Mouse (Mus musculus): Measurements from ENCODE around the gene Nck2. TPM values are rescaled to one million over a fixed set of nuclear protein-coding genes. Genes with fewer than 3 reads are reported as not detected.
"Not testable (repeated sequence)": the region's sequence is repeated elsewhere in the genome, so short reads cannot be mapped to it uniquely, and the experiment has no call there.

Nck2 gene
- total and polyA plus RNA-seq, 3 experiments = 11.7 to 15.3 (median 11.9) TPM

- Histone ChIP-seq H3K4me3 (no peak overlapping the region), H3K9ac (ENCODE audit: low read depth, low read length) (no peak overlapping the region), H3K27ac (no peak overlapping the region), H3K4me1 (ENCODE audit: control insufficient read depth, insufficient read depth, low read length) (peaks cover 7% of the 10 kb centered on the region), H3K79me2 (replicated peaks; ENCODE audit: control insufficient read depth, insufficient read depth, low read length) (peaks cover 4% of the 10 kb centered on the region; the same call in 1 of the 2 replicates), H3K27me3 (ENCODE audit: control insufficient read depth, insufficient read depth, low read length) (no peaks in the 10 kb centered on the region), H3K36me3 (ENCODE audit: control insufficient read depth, insufficient read depth, low read length) (peaks cover 20% of the 10 kb centered on the region)
- TF ChIP-seq EP300 (IDR thresholded peaks at IDR 0.05; ENCODE audit: insufficient read depth, low read depth, low read length) = no peak
- no peak for TF ChIP-seq POLR2A (IDR thresholded peaks at IDR 0.05; ENCODE audit: insufficient read depth, low read depth, low read length)
- TF ChIP-seq CTCF (IDR thresholded peaks at IDR 0.05) = no peak
- DNase-seq = no peak
- WGBS = 66% methylated on average over 4 of the region's 4 CpGs
- intact Hi-C loops (cut with DNase I) = loop anchor here (5.0 kb wide), 1 partner anchor 238 kb away; no protein-coding TSS in a partner anchor
Measured at GRCm38 (mm10) chr1:43539689-43540380, 95.5 kb downstream of the Nck2 start.

DNA sequence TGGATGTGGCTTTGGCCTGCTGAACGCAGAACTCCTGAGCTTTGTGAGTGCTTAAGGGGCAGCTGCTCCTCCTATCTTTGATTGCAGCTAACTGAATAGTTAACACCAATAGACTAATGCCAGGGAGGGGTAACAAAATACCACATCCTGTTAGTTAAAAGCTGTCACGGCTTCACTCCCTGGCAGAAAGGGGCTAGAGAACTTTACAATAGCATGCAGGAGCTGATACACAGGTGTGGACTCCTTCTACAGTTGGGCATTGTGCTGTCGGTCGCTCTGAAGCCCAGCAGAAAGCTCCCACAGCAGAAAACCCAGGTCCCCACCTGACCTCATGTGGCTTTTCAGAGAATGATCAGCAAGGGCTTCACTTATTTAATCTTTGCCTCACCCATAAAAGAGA, 98.0 kb downstream of the Nck2 start:
- Histone ChIP-seq H3K4me1 (ENCODE audit: control insufficient read depth, insufficient read depth, low read length) (peaks cover 3% of the 10 kb centered on the region), H3K27me3 (ENCODE audit: control insufficient read depth, insufficient read depth, low read length) (no peaks in the 10 kb centered on the region), H3K27ac (no peak overlapping the region), H3K4me3 (no peak overlapping the region), H3K79me2 (replicated peaks; ENCODE audit: control insufficient read depth, insufficient read depth, low read length) (peaks cover 4% of the 10 kb centered on the region; the same call in 1 of the 2 replicates), H3K9ac (ENCODE audit: low read depth, low read length) (no peak overlapping the region), H3K36me3 (ENCODE audit: control insufficient read depth, insufficient read depth, low read length) (peaks cover 8% of the 10 kb centered on the region; the same call in 1 of the 2 replicates)
- intact Hi-C loops (cut with DNase I) = no loop called here
- TF ChIP-seq POLR2A (IDR thresholded peaks at IDR 0.05; ENCODE audit: insufficient read depth, low read depth, low read length) (no peak), CTCF (IDR thresholded peaks at IDR 0.05) (0 out of 2 replicates have a peak, but pooled peaks have one; percentile 13), EP300 (IDR thresholded peaks at IDR 0.05; ENCODE audit: insufficient read depth, low read depth, low read length) (no peak)
- DNase-seq = no peak
- WGBS = 71% methylated on average over 4 of the region's 4 CpGs

DNA sequence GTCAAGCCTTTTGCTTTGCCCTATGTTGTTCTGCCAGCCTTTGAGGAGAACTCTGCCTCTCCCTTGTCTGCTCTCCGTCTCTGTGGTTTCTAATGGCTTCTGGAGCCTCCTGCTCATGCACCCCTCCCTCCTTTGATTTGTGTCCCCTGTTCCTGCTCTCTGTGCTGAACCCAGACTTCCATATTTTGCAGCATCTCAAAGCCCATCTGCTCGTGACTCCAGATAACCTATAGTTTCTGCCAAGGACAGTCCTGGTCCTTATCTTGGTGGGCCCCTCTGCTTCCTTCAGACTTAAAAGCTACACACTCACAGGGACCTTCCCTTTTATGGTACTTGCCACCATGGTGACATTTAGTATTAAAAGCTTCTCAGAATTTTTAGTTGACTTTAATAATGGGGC, 103.3 kb downstream of the Nck2 start:
- H3K27me3 ChIP-seq (ENCODE audit: control insufficient read depth, insufficient read depth, low read length) = no peaks in the 10 kb centered on the region
- no peak overlapping the region for H3K9ac ChIP-seq (ENCODE audit: low read depth, low read length)
- H3K79me2 ChIP-seq (replicated peaks; ENCODE audit: control insufficient read depth, insufficient read depth, low read length) = peaks cover 2% of the 10 kb centered on the region; the same call in 1 of the 2 replicates
- no peak overlapping the region for H3K4me3 ChIP-seq
- H3K36me3 ChIP-seq (ENCODE audit: control insufficient read depth, insufficient read depth, low read length) = no peaks in the 10 kb centered on the region
- intact Hi-C loops (cut with DNase I) = no loop called here
- H3K4me1 ChIP-seq (ENCODE audit: control insufficient read depth, insufficient read depth, low read length) = no peaks in the 10 kb centered on the region
- WGBS = 85% methylated on average over 2 of the region's 2 CpGs
- TF ChIP-seq EP300 (IDR thresholded peaks at IDR 0.05; ENCODE audit: insufficient read depth, low read depth, low read length) (no peak), CTCF (IDR thresholded peaks at IDR 0.05) (no peak), POLR2A (IDR thresholded peaks at IDR 0.05; ENCODE audit: insufficient read depth, low read depth, low read length) (no peak)
- no peak overlapping the region for H3K27ac ChIP-seq
- DNase-seq = no peak

DNA sequence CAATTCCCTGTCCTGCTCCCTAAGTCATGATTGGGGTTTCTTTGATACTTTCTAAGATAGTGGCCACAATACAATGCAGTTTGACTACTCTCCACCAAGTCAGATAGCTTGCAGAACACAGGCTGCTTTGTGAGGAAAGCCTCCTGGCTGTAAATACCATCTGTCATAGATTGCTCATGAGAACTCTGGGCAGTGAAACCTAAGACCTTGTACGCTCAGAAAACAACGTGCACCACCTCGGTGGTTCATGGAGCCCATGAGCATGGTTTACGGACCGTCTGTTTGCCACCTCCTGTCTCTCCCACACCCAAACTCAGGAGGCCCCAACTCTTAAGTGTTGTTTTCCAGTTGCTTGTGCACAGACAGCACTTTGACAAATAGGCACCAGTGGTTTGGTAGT, 104.4 kb downstream of the Nck2 start:
- DNase-seq = no peak
- H3K27ac ChIP-seq = no peak overlapping the region
- TF ChIP-seq CTCF (IDR thresholded peaks at IDR 0.05) (no peak), POLR2A (IDR thresholded peaks at IDR 0.05; ENCODE audit: insufficient read depth, low read depth, low read length) (no peak), EP300 (IDR thresholded peaks at IDR 0.05; ENCODE audit: insufficient read depth, low read depth, low read length) (no peak)
- H3K36me3 ChIP-seq (ENCODE audit: control insufficient read depth, insufficient read depth, low read length) = no peaks in the 10 kb centered on the region
- no peaks in the 10 kb centered on the region for H3K4me1 ChIP-seq (ENCODE audit: control insufficient read depth, insufficient read depth, low read length)
- peaks cover 2% of the 10 kb centered on the region; the same call in 1 of the 2 replicates for H3K79me2 ChIP-seq (replicated peaks; ENCODE audit: control insufficient read depth, insufficient read depth, low read length)
- no peak overlapping the region for H3K9ac ChIP-seq (ENCODE audit: low read depth, low read length)
- no peaks in the 10 kb centered on the region for H3K27me3 ChIP-seq (ENCODE audit: control insufficient read depth, insufficient read depth, low read length)
- no peak overlapping the region for H3K4me3 ChIP-seq
- intact Hi-C loops (cut with DNase I) = no loop called here
- 83% methylated on average over 5 of the region's 5 CpGs for WGBS

DNA sequence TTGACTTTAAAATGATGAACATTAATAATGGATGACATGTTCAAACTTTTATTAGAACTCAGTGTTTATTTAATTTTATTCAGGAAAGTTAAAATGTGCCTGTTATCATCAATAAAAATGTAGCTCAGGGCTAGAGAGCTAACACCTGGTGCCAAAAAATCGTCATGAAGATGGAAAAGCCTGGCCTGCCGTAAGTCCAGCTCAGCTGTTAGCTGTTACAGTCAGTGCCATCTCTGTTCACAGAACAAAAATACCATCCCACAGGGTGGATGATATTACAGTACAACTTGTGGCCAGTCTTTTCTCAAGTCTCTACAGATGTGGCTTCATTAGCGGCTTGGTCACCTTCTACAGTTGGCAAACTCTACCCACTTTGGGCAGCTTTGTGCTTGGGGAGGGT, 106.1 kb downstream of the Nck2 start:
- intact Hi-C loops (cut with DNase I) = no loop called here
- no peak for DNase-seq
- Histone ChIP-seq H3K4me1 (ENCODE audit: control insufficient read depth, insufficient read depth, low read length) (no peaks in the 10 kb centered on the region), H3K36me3 (ENCODE audit: control insufficient read depth, insufficient read depth, low read length) (no peaks in the 10 kb centered on the region), H3K27me3 (ENCODE audit: control insufficient read depth, insufficient read depth, low read length) (no peaks in the 10 kb centered on the region), H3K27ac (no peak overlapping the region), H3K4me3 (no peak overlapping the region), H3K79me2 (replicated peaks; ENCODE audit: control insufficient read depth, insufficient read depth, low read length) (peaks cover 2% of the 10 kb centered on the region; the same call in 1 of the 2 replicates), H3K9ac (ENCODE audit: low read depth, low read length) (no peak overlapping the region)
- TF ChIP-seq CTCF (IDR thresholded peaks at IDR 0.05) (no peak), EP300 (IDR thresholded peaks at IDR 0.05; ENCODE audit: insufficient read depth, low read depth, low read length) (no peak), POLR2A (IDR thresholded peaks at IDR 0.05; ENCODE audit: insufficient read depth, low read depth, low read length) (no peak)
- WGBS = 90% methylated on average over 3 of the region's 3 CpGs

DNA sequence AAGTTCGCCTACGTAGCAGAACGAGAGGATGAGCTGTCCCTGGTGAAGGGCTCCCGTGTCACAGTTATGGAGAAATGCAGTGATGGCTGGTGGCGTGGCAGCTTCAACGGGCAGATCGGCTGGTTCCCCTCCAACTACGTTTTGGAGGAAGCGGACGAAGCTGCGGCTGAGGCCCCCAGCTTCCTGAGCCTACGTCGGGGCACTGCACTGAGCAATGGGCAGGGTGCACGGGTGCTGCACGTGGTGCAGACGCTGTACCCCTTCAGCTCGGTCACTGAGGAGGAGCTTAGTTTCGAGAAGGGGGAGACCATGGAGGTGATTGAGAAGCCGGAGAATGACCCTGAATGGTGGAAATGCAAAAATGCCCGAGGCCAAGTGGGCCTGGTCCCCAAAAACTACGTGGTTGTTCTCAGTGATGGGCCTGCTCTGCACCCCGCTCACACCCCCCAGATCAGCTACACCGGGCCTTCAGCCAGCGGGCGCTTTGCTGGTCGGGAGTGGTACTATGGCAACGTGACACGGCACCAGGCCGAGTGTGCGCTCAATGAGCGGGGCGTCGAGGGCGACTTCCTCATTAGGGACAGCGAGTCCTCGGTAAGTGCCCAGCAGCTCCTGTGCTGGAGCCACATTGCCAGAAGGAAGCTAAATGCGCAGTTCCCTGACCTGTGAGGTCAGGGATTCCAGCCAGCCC, 109.8 kb downstream of the Nck2 start:
- WGBS = 91% methylated on average over 37 of the region's 37 CpGs
- H3K4me3 ChIP-seq; DNase-seq; H3K79me2 ChIP-seq (replicated peaks; ENCODE audit: control insufficient read depth, insufficient read depth, low read length); H3K4me1 ChIP-seq (ENCODE audit: control insufficient read depth, insufficient read depth, low read length); H3K9ac ChIP-seq (ENCODE audit: low read depth, low read length); H3K36me3 ChIP-seq (ENCODE audit: control insufficient read depth, insufficient read depth, low read length); H3K27ac ChIP-seq; H3K27me3 ChIP-seq (ENCODE audit: control insufficient read depth, insufficient read depth, low read length); intact Hi-C loops (cut with DNase I): not testable (repeated sequence)

Measured in heart, adult 2 months (tissue).